Mouse (Mus musculus) thymus, adult 2 months (tissue): Measurements from ENCODE around the gene Ndufb7.

ENCODE experiments used
- CTCF ChIP-seq: fragments of 200-500 bp; IDR thresholded peaks from 2 replicates; pipeline ENCODE4 v1.5.1; 2012; ENCODE audit warnings: mild to moderate bottlenecking, control low read depth, low read length, moderate library complexity, borderline replicate concordance; ENCODE audit not compliant: control insufficient read depth, poor library complexity, insufficient read depth; ENCODE audit errors: extremely low read depth
- POLR2A ChIP-seq: fragments of 200-500 bp; IDR thresholded peaks from 2 replicates; pipeline ENCODE4 v1.6.1; 2012; ENCODE audit warnings: mild to moderate bottlenecking, low read length, control low read depth, moderate library complexity; ENCODE audit not compliant: control insufficient read depth, poor library complexity, insufficient read depth; ENCODE audit errors: extremely low read depth

GRCm38 (mm10) chr8:83562669-83563068 lies 3.8 kb upstream of the Ndufb7 start:
- TF ChIP-seq POLR2A, result no peak
- no peak for TF ChIP-seq CTCF
